Mouse (Mus musculus) bone marrow, adult 2 months (tissue): ENCODE measurements at regions not wholly inside any gene's neighbourhood (a gene's known extent, or its start where the extent isn't known, plus 50 kb on each side); places are given as distances from the start of the nearest gene placed in this dataset.

ENCODE experiments used
- CTCF ChIP-seq: fragments of 200-500 bp; IDR thresholded peaks from 2 replicates; pipeline ENCODE4 v1.5.1; 2011; ENCODE audit warnings: low read length, control low read depth; ENCODE audit not compliant: control insufficient read depth, insufficient read depth
- POLR2A ChIP-seq: fragments of 200-500 bp; IDR thresholded peaks from 2 replicates; pipeline ENCODE4 v1.6.1; 2011; ENCODE audit warnings: low read depth, mild to moderate bottlenecking, control low read depth, low read length, borderline replicate concordance; ENCODE audit not compliant: control insufficient read depth

DNA sequence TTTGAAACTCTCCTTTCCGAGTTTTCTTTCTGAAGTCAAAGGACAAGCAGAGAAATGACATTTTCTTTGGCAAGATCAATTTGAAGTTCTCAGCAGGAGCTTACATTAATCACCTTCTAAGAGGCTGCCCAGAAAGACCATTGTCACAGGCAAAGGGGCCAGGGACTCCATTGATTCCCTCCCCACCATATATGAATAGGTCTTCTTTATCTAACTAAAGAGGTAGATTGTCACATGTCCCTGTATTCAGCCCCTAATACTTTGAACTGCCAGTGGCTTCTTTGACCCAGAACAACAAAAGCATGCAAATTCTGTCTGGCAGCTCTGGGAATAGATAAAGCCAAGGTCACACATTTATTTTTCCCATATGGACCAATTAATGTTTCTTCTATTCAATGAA lies 602.6 kb downstream of the Hs3st4 start:
- no peak for TF ChIP-seq CTCF
- TF ChIP-seq POLR2A = no peak
